Mouse (Mus musculus): Measurements from ENCODE around the gene Efhb. TPM values are rescaled to one million over a fixed set of nuclear protein-coding genes. Genes with fewer than 3 reads are reported as not detected.

Efhb gene
- polyA plus RNA-seq, 1 experiment, result 22.5 TPM

DNA sequence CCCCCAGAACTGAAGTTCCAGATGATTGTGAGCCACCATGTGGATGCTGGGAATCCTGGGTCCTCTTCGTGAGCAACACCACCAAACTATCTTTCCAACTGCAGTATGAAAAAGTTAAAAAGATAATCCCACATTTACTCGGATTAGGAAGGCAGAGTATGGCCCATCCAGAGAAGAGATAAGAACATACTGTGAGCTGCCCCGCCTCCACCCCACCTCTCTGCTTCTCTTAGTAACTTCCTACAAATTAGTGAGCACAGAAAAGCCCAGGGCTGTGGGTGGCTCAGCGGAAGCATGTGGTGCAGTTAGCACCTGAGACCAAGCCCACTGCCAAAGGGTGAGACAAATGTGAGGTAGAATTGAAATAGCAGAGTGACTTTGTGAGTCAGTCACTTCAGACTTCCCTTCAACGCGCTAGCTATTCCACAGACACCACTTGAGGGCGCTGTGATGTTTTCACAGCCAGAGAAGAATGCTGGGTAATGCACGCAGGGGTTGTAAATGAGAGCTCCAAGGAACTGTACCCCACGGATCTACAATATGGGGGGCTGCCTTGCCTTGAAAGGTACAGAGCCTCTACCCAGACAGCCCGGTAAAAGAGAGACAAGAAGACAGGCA, 60.3 kb downstream of the Efhb start:
- TF ChIP-seq CTCF (IDR thresholded peaks at IDR 0.05; ENCODE audit: control insufficient read depth, insufficient read depth, insufficient replicate concordance, low read depth, low read length) (no peak), POLR2A (IDR thresholded peaks at IDR 0.05; ENCODE audit: control insufficient read depth, low read depth, low read length) (no peak)
- Histone ChIP-seq H3K27ac (ENCODE audit: control insufficient read depth, insufficient read depth, low read depth, low read length) (no peak overlapping the region), H3K27me3 (ENCODE audit: control insufficient read depth, insufficient read depth, low read length) (no peaks in the 10 kb centered on the region), H3K36me3 (ENCODE audit: control insufficient read depth, insufficient read depth, low read length) (no peaks in the 10 kb centered on the region), H3K4me1 (ENCODE audit: control insufficient read depth, insufficient read depth, low read length) (peaks cover 2% of the 10 kb centered on the region; the same call in 1 of the 2 replicates), H3K4me3 (ENCODE audit: control insufficient read depth, low read depth, low read length) (no peak overlapping the region)

DNA sequence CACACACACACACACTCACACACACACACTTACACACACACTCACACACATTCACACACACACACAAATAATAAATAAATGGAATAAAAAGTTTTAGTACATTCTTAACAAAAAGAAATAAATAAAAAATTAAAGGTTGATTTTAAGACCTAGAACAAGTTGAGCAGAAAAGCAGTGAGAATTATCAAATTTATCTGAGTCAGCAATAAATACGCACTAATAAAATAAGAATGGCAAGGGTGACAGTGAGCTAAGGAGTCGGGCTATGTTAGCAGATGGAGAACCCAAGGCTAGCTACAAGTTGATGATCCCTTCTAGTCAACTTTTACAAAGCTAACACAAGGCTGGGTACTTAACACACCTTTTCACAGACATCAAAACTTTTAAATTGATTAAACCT, 69.9 kb downstream of the Efhb start:
- H3K27me3 ChIP-seq (ENCODE audit: control insufficient read depth, insufficient read depth, low read length), result no peaks in the 10 kb centered on the region
- H3K36me3 ChIP-seq (ENCODE audit: control insufficient read depth, insufficient read depth, low read length), result no peaks in the 10 kb centered on the region
- no peak for TF ChIP-seq POLR2A (IDR thresholded peaks at IDR 0.05; ENCODE audit: control insufficient read depth, low read depth, low read length)
- TF ChIP-seq CTCF (IDR thresholded peaks at IDR 0.05; ENCODE audit: control insufficient read depth, insufficient read depth, insufficient replicate concordance, low read depth, low read length), result no peak
- H3K27ac ChIP-seq (ENCODE audit: control insufficient read depth, insufficient read depth, low read depth, low read length), result no peak overlapping the region
- H3K4me3 ChIP-seq (ENCODE audit: control insufficient read depth, low read depth, low read length), result no peak overlapping the region
- no peaks in the 10 kb centered on the region for H3K4me1 ChIP-seq (ENCODE audit: control insufficient read depth, insufficient read depth, low read length)

DNA sequence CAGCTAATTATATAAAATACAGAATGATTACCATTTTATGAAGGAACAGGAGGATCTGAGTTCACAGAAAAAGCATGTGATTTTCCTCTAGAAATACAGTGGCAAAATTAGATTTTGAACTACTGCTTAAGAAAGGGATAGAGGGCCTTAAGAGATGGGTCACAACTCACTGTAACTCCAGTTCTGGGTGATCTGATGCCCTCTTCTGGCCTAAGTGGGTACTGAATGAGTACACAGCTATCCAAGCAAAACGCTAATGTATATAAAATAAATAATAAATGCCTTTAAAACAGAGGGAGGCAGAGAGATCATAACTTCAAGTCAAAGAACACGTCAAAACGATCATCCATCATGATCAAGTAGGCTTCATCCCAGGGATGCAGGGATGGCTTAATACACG, 73.6 kb downstream of the Efhb start:
- no peaks in the 10 kb centered on the region for H3K27me3 ChIP-seq (ENCODE audit: control insufficient read depth, insufficient read depth, low read length)
- no peak overlapping the region for H3K27ac ChIP-seq (ENCODE audit: control insufficient read depth, insufficient read depth, low read depth, low read length)
- H3K4me3 ChIP-seq (ENCODE audit: control insufficient read depth, low read depth, low read length), result no peak overlapping the region
- no peaks in the 10 kb centered on the region for H3K36me3 ChIP-seq (ENCODE audit: control insufficient read depth, insufficient read depth, low read length)
- no peak for TF ChIP-seq CTCF (IDR thresholded peaks at IDR 0.05; ENCODE audit: control insufficient read depth, insufficient read depth, insufficient replicate concordance, low read depth, low read length)
- no peak for TF ChIP-seq POLR2A (IDR thresholded peaks at IDR 0.05; ENCODE audit: control insufficient read depth, low read depth, low read length)
- H3K4me1 ChIP-seq (ENCODE audit: control insufficient read depth, insufficient read depth, low read length), result no peaks in the 10 kb centered on the region

DNA sequence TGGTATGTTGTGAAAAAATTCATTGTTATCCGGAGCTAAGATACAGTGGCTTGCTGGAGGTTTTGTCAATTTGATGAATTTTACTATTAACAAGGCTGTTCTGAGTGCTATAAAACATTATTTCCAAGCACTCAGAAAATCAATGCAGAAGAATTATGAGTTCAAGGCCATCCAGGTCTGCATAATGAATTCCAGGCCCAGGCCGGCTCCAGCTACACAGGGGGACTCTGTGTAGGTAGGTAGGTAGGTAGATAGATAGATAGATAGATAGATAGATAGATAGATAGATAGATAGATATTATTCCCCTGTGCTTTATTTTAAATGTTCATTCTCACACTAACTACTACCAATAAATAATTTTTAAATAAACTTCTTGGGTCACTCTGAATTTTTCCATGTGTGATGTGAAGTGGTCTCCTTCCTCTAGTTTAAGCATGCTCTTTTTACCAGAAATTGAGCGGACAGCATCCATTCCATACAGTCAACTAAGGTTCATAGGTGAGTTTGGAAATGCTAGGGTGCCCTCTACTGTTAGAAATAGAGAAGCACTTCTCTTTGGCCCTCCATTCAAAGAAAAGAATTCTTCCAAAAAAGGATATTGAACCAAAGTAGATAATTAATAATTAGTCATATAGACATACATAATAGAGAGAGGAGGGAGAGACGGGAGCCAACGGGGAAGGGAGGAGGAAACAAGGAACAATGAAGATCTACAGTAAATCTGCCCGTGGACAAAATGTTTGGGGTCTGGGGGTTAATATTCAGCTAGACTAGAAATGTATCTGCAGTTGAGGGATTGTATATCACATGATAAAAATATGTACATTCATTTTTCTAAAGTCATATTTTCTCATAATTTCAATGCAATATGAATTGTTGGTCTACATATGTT, 75.3 kb downstream of the Efhb start:
- Histone ChIP-seq H3K27ac (ENCODE audit: control insufficient read depth, insufficient read depth, low read depth, low read length) (no peak overlapping the region), H3K27me3 (ENCODE audit: control insufficient read depth, insufficient read depth, low read length) (no peaks in the 10 kb centered on the region), H3K4me3 (ENCODE audit: control insufficient read depth, low read depth, low read length) (no peak overlapping the region), H3K4me1 (ENCODE audit: control insufficient read depth, insufficient read depth, low read length) (no peaks in the 10 kb centered on the region), H3K36me3 (ENCODE audit: control insufficient read depth, insufficient read depth, low read length) (no peaks in the 10 kb centered on the region)
- TF ChIP-seq CTCF (IDR thresholded peaks at IDR 0.05; ENCODE audit: control insufficient read depth, insufficient read depth, insufficient replicate concordance, low read depth, low read length) (no peak), POLR2A (IDR thresholded peaks at IDR 0.05; ENCODE audit: control insufficient read depth, low read depth, low read length) (no peak)

DNA sequence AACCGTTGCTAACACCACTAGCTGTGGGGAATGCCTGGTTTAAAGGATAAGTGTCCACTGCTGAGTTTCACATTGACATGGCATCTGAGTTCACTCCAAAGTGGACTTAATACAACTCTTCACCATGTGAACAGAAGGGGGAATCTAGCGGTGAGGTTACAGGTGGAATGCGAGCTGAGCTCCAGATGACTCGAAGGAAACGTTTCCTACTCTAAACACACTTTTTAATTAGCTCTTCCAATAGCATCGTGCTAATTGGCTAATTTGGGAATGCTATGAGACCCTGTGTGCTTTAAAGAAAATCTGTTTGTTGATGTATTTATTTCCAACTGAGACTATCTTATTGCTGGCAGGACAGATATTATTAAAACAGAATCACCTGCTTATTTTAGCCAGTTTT, 76.3 kb downstream of the Efhb start:
- no peak overlapping the region for H3K27ac ChIP-seq (ENCODE audit: control insufficient read depth, insufficient read depth, low read depth, low read length)
- H3K36me3 ChIP-seq (ENCODE audit: control insufficient read depth, insufficient read depth, low read length), result no peaks in the 10 kb centered on the region
- TF ChIP-seq CTCF (IDR thresholded peaks at IDR 0.05; ENCODE audit: control insufficient read depth, insufficient read depth, insufficient replicate concordance, low read depth, low read length) (no peak), POLR2A (IDR thresholded peaks at IDR 0.05; ENCODE audit: control insufficient read depth, low read depth, low read length) (no peak)
- H3K4me3 ChIP-seq (ENCODE audit: control insufficient read depth, low read depth, low read length), result no peak overlapping the region
- H3K27me3 ChIP-seq (ENCODE audit: control insufficient read depth, insufficient read depth, low read length), result no peaks in the 10 kb centered on the region
- H3K4me1 ChIP-seq (ENCODE audit: control insufficient read depth, insufficient read depth, low read length), result no peaks in the 10 kb centered on the region

DNA sequence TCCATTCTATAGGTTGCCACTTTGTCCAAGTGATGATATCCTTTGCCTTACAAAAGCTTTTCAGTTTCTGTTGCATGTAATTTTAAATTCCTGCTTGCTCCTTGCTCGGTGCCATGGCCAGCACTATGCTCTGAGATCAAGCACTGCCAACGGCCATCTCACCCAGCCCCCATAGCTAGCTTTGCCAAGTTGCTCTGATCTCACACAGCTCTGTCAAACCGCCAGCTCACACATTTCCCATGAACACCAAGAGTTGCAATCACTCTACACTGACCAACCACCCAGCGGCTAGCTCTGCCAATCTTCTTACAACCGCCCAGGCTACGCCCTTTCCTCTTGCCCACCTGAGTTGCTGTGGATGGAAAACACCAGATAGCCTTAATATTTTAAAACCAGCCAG, 99.0 kb downstream of the Efhb start:
- Histone ChIP-seq H3K4me3 (ENCODE audit: control insufficient read depth, low read depth, low read length) (no peak overlapping the region), H3K27ac (ENCODE audit: control insufficient read depth, insufficient read depth, low read depth, low read length) (no peak overlapping the region), H3K27me3 (ENCODE audit: control insufficient read depth, insufficient read depth, low read length) (no peaks in the 10 kb centered on the region), H3K36me3 (ENCODE audit: control insufficient read depth, insufficient read depth, low read length) (no peaks in the 10 kb centered on the region), H3K4me1 (ENCODE audit: control insufficient read depth, insufficient read depth, low read length) (peaks cover 3% of the 10 kb centered on the region; the same call in 1 of the 2 replicates)
- no peak for TF ChIP-seq POLR2A (IDR thresholded peaks at IDR 0.05; ENCODE audit: control insufficient read depth, low read depth, low read length)
- TF ChIP-seq CTCF (IDR thresholded peaks at IDR 0.05; ENCODE audit: control insufficient read depth, insufficient read depth, insufficient replicate concordance, low read depth, low read length), result no peak

Other genes starting within 250 kb of the Efhb start
- gene Rab5a, start 15.9 kb upstream of the Efhb start, polyA plus RNA-seq (2012; rRNA removed), result 4.5 and 5.4 TPM in 2 replicates
- gene Pp2d1, start 76.1 kb upstream of the Efhb start, polyA plus RNA-seq (2012; rRNA removed), result 16.1 and 22.1 TPM in 2 replicates
- 10.2 and 14.6 TPM in 2 replicates for gene Kat2b, start 103.5 kb upstream of the Efhb start, polyA plus RNA-seq (2012; rRNA removed)
- gene Sgo1, start 226.0 kb upstream of the Efhb start, polyA plus RNA-seq (2012; rRNA removed), result 0.47 TPM in 2 replicates